Mouse (Mus musculus) embryo, embryonic 9.5 days (tissue): ENCODE measurements at regions not wholly inside any gene's neighbourhood (a gene's known extent, or its start where the extent isn't known, plus 50 kb on each side); places are given as distances from the start of the nearest gene placed in this dataset.
A peak's percentile ranks its signal among the peaks of the same experiment; 100 is the strongest.

Source experiments
- DNase-seq: peaks from one replicate; pipeline ENCODE4 v3.0.0-alpha.2; 2017; ENCODE audit errors: extremely low spot score

- DNase-seq, result no peak
Measured at GRCm38 (mm10) chr2:70914372-70914771, 88.8 kb upstream of the Tlk1 start.

- DNase-seq, result no peak
Measured at GRCm38 (mm10) chr2:70909401-70909800, 83.9 kb upstream of the Tlk1 start.

GRCm38 (mm10) chr2:70908579-70908978, 83.1 kb upstream of the Tlk1 start:
- DNase-seq, result peak; percentile 53

- no peak for DNase-seq
Measured at GRCm38 (mm10) chr2:70906216-70906615, 80.7 kb upstream of the Tlk1 start.

GRCm38 (mm10) chr2:70904429-70904828, 78.9 kb upstream of the Tlk1 start:
- no peak for DNase-seq

GRCm38 (mm10) chr2:70902196-70902595, 76.7 kb upstream of the Tlk1 start:
- DNase-seq, result no peak

GRCm38 (mm10) chr2:70901479-70901878, 76.0 kb upstream of the Tlk1 start:
- DNase-seq, result no peak

GRCm38 (mm10) chr2:70899056-70899455, 73.5 kb upstream of the Tlk1 start:
- DNase-seq, result no peak

GRCm38 (mm10) chr2:70898396-70898795, 72.9 kb upstream of the Tlk1 start:
- DNase-seq, result no peak

GRCm38 (mm10) chr2:70897373-70897772, 71.8 kb upstream of the Tlk1 start:
- no peak for DNase-seq

- no peak for DNase-seq
Measured at GRCm38 (mm10) chr2:70889522-70890100, 64.1 kb upstream of the Tlk1 start.

- DNase-seq, result no peak
Measured at GRCm38 (mm10) chr2:70888840-70889469, 63.4 kb upstream of the Tlk1 start.

- DNase-seq, result no peak
Measured at GRCm38 (mm10) chr2:70886831-70887230, 61.3 kb upstream of the Tlk1 start.

- no peak for DNase-seq
Measured at GRCm38 (mm10) chr2:70885674-70886073, 60.1 kb upstream of the Tlk1 start.

- DNase-seq, result no peak
Measured at GRCm38 (mm10) chr2:70877333-70878080, 52.0 kb upstream of the Tlk1 start.

- no peak for DNase-seq
Measured at GRCm38 (mm10) chr2:70876251-70876650, 50.7 kb upstream of the Tlk1 start.
